Mouse (Mus musculus): Measurements from ENCODE around the gene Bola1. TPM values are rescaled to one million over a fixed set of nuclear protein-coding genes. Genes with fewer than 3 reads are reported as not detected.

The Bola1 gene
- polyA plus RNA-seq, 1 experiment from 2014 or later = 94.8 TPM

Small RNA genes within 50 kb of the gene (microRNA-seq; reads per million reads assigned to microRNA genes)
- gene Gm44492 (ENCODE audit: borderline replicate concordance, insufficient number of aligned reads) = not detected
- not detected for gene Gm47311 (ENCODE audit: borderline replicate concordance, insufficient number of aligned reads)
- gene Gm47313 (ENCODE audit: borderline replicate concordance, insufficient number of aligned reads) = not detected

Other genes starting within 250 kb of the Bola1 start
- 25.3 and 38.4 TPM in 2 replicates for gene Plekho1, start 223.7 kb downstream of the Bola1 start, polyA plus RNA-seq (2015; fragmentation: Nextera tagmentation; extraction: Ambion mirVana)
- 44.5 and 48.8 TPM in 2 replicates for gene Vps45, start 161.2 kb downstream of the Bola1 start, polyA plus RNA-seq (2015; fragmentation: Nextera tagmentation; extraction: Ambion mirVana)
- 10.6 and 16.1 TPM in 2 replicates for gene Otud7b, start 115.2 kb downstream of the Bola1 start, polyA plus RNA-seq (2015; fragmentation: Nextera tagmentation; extraction: Ambion mirVana)
- 16.9 and 21.9 TPM in 2 replicates for gene Mtmr11, start 57.7 kb downstream of the Bola1 start, polyA plus RNA-seq (2015; fragmentation: Nextera tagmentation; extraction: Ambion mirVana)
- 68.8 and 90.2 TPM in 2 replicates for gene Sf3b4, start 47.4 kb downstream of the Bola1 start, polyA plus RNA-seq (2015; fragmentation: Nextera tagmentation; extraction: Ambion mirVana)
- 7.0 and 12.5 TPM in 2 replicates for gene Sv2a, start 38.6 kb downstream of the Bola1 start, polyA plus RNA-seq (2015; fragmentation: Nextera tagmentation; extraction: Ambion mirVana)
- 0.35 TPM in 1 of 2 replicates, not detected in the other for gene Hist2h2ab, start 156 bp upstream of the Bola1 start, polyA plus RNA-seq (2015; fragmentation: Nextera tagmentation; extraction: Ambion mirVana)
- 4.3 and 5.1 TPM in 2 replicates for gene Hist2h2ac, start 1.2 kb upstream of the Bola1 start, polyA plus RNA-seq (2015; fragmentation: Nextera tagmentation; extraction: Ambion mirVana)
- 3.7 and 6.3 TPM in 2 replicates for gene Hist2h2be, start 1.4 kb upstream of the Bola1 start, polyA plus RNA-seq (2015; fragmentation: Nextera tagmentation; extraction: Ambion mirVana)
- gene Hist2h3c2, start 19.4 kb upstream of the Bola1 start, polyA plus RNA-seq (2015; fragmentation: Nextera tagmentation; extraction: Ambion mirVana) = 2.3 and 5.0 TPM in 2 replicates
- 258 and 451 TPM in 2 replicates for gene Hist2h2aa2, start 20.6 kb upstream of the Bola1 start, polyA plus RNA-seq (2015; fragmentation: Nextera tagmentation; extraction: Ambion mirVana)
- 71.6 and 129 TPM in 2 replicates for gene Hist2h2aa1, start 25.8 kb upstream of the Bola1 start, polyA plus RNA-seq (2015; fragmentation: Nextera tagmentation; extraction: Ambion mirVana)
- gene Hist2h3c1, start 27.0 kb upstream of the Bola1 start, polyA plus RNA-seq (2015; fragmentation: Nextera tagmentation; extraction: Ambion mirVana) = 0.63 TPM in 1 of 2 replicates, not detected in the other
- gene Hist2h4, start 43.6 kb upstream of the Bola1 start, polyA plus RNA-seq (2015; fragmentation: Nextera tagmentation; extraction: Ambion mirVana) = 1.8 and 3.8 TPM in 2 replicates
- gene Hist2h3b, start 48.9 kb upstream of the Bola1 start, polyA plus RNA-seq (2015; fragmentation: Nextera tagmentation; extraction: Ambion mirVana) = 12.9 and 15.1 TPM in 2 replicates
- 3.5 and 4.4 TPM in 2 replicates for gene Hist2h2bb, start 50.0 kb upstream of the Bola1 start, polyA plus RNA-seq (2015; fragmentation: Nextera tagmentation; extraction: Ambion mirVana)
- gene Fcgr1, start 74.3 kb upstream of the Bola1 start, polyA plus RNA-seq (2015; fragmentation: Nextera tagmentation; extraction: Ambion mirVana) = 4.1 and 5.1 TPM in 2 replicates
- gene BC107364, start 232.6 kb upstream of the Bola1 start, polyA plus RNA-seq (2015; fragmentation: Nextera tagmentation; extraction: Ambion mirVana) = not detected in 2 replicates